Mouse (Mus musculus): ENCODE measurements at regions not wholly inside any gene's neighbourhood (a gene's known extent, or its start where the extent isn't known, plus 50 kb on each side); places are given as distances from the start of the nearest gene placed in this dataset.

- TF ChIP-seq TAL1 (IDR thresholded peaks at IDR 0.05; ENCODE audit: low read length) (no peak), GATA1 (IDR thresholded peaks at IDR 0.05; ENCODE audit: low read length) (no peak)
Observed at GRCm38 (mm10) chr1:35822376-35823202, 245.6 kb upstream of the Hs6st1 start.

All from erythroblast, embryonic 14.5 days (primary cell).